Mouse (Mus musculus) lung, embryonic 14.5 days (tissue): ENCODE results near the gene Irak3. TPM values are rescaled to one million over a fixed set of nuclear protein-coding genes. Genes with fewer than 3 reads are reported as not detected.
A peak's percentile ranks its signal among the peaks of the same experiment; 100 is the strongest.

Experiments
- ATAC-seq: fragments of 200-750 bp; cut with Nextera tagmentation; 2 replicates; pipeline ENCODE4 v1.8.0; 2017; ENCODE audit warnings: mild to moderate bottlenecking, moderate TSS enrichment, moderate library complexity; ENCODE audit not compliant: insufficient read depth
- DNase-seq: peaks from one replicate; pipeline ENCODE4 v3.0.0-alpha.2; 2015
- H3K27ac ChIP-seq: fragments of 300-500 bp; sonication (generic); 2 replicates; pipeline ENCODE4 v1.5.1; 2014; ENCODE audit warnings: low read depth, mild to moderate bottlenecking, moderate library complexity
- H3K27me3 ChIP-seq: fragments of 300-500 bp; sonication (generic); 2 replicates; pipeline ENCODE4 v1.6.1; 2014; ENCODE audit warnings: low read length, control low read depth; ENCODE audit not compliant: insufficient read depth
- H3K36me3 ChIP-seq: fragments of 300-500 bp; sonication (generic); 2 replicates; pipeline ENCODE4 v1.6.1; 2014; ENCODE audit warnings: control low read depth; ENCODE audit not compliant: insufficient read depth
- H3K4me1 ChIP-seq: fragments of 300-500 bp; sonication (generic); 2 replicates; pipeline ENCODE4 v1.6.1; 2014; ENCODE audit warnings: antibody characterized with exemption, control low read depth; ENCODE audit not compliant: insufficient read depth
- H3K4me2 ChIP-seq: fragments of 300-500 bp; sonication (generic); 2 replicates; pipeline ENCODE4 v1.6.1; 2014; ENCODE audit warnings: mild to moderate bottlenecking
- H3K4me3 ChIP-seq: fragments of 300-500 bp; sonication (generic); 2 replicates; pipeline ENCODE4 v1.5.1; 2014; ENCODE audit warnings: low read depth, low read length
- H3K9ac ChIP-seq: fragments of 300-500 bp; sonication (generic); 2 replicates; pipeline ENCODE4 v1.6.1; 2014
- H3K9me3 ChIP-seq: fragments of 300-500 bp; sonication (generic); 2 replicates; pipeline ENCODE4 v1.6.1; 2016; ENCODE audit warnings: low read depth, low read length, control low read depth
- CTCF ChIP-seq: IDR thresholded peaks from 2 replicates; pipeline ENCODE4 v1.5.1; 2016; ENCODE audit warnings: antibody characterized with exemption, low read depth
- WGBS: fragments of 180-500 bp; shearing (Covaris S2); extraction: QIAGEN DNeasy Blood & Tissue Kit; methylation state at CpG from one replicate; pipeline ENCODE4 v1.1.7; 2014; 5-methylcytosine and 5-hydroxymethylcytosine counted together
- polyA plus RNA-seq: library from polyadenylated mRNA; unstranded; fragments of >200 nt; fragmentation: Nextera tagmentation; extraction: Ambion mirVana; gene quantifications from 2 replicates; pipeline ENCODE4 v1.2.1, GENCODE M21; 2014

The Irak3 gene
- 0.70 and 1.2 TPM in 2 replicates for polyA plus RNA-seq

DNA sequence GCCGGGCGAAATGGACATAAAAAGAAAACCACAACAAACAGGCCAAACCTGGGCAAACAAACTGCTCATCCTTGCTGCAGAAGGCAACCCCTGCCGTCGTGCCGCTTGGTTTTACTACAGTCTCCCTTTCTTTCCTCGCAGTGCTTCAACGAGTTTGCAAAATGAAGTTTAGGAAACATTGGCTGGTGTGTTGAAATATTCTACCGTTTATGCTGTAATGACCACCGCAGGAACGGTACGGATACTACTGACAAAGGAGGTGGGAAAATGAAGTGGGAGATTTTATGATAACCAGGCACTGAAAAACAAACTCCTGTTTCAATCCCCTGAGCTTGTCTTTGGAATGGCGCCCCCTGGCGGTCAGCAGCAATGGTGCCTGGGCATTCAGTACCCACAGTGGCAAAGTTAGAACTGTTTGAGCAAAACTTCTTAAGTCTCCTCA lies at the start of gene Irak3:
Gene Irak3 (minus strand): TSS at position 170 of the 442 bp plus-strand sequence.
- no peak within 1 kb of the TSS for H3K27ac ChIP-seq
- ATAC-seq = peak; percentile 50; the same call in 1 of the 2 replicates

DNA sequence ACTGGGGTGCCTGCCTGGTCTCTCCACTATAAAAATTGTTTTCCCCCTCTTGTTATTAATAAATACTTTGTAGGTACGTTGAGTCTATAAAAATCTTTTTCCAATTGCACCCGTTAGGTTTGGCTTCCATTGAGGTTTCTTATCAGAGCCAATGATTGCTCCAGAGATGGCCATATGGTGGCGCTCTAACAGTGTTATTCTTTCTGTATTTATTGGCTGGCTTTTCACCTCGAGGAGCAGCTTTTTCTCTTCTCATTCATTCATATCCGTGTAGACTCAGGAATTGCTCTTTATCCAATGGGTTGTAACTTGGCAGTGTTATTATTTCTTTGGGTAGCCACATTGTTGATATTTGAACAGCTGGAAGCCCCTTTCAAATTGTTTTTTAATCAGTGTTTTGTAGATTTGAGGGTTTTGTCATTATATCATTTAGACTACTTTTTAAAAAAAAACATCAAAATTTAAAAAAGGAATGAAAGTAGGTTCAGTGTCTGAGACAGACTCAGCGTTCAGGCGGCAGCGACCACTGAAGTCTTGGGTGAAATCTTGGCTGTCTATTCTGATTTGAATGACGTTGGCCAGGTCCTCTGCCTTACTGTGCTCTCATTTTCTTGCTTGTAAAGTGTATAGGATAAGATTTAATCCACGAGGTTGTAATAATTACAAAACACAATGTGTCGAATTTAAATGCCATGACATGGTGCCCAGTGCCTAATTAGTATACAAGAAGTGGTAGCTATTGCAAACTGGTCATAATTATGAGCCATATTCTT lies 49.2 kb upstream of the Irak3 start:
- WGBS = 46% methylated on average over 11 of the region's 11 CpGs
- no peak for ATAC-seq
- Histone ChIP-seq H3K9me3 (no peaks in the 10 kb centered on the region), H3K4me1 (no peaks in the 10 kb centered on the region; the same call in 1 of the 2 replicates), H3K9ac (no peak overlapping the region), H3K27ac (no peak overlapping the region), H3K36me3 (no peaks in the 10 kb centered on the region), H3K27me3 (no peaks in the 10 kb centered on the region), H3K4me3 (no peak overlapping the region), H3K4me2 (no peak overlapping the region)
- peak; percentile 61 for DNase-seq
- TF ChIP-seq CTCF = peak; percentile 33; the same call in 1 of the 2 replicates

More for the DNA sequence above, at the start of gene Irak3:
- H3K4me1 ChIP-seq = no peaks in the 10 kb centered on the region
- peaks cover 9% of the 10 kb centered on the region; the same call in 1 of the 2 replicates for H3K27me3 ChIP-seq
- H3K36me3 ChIP-seq = no peaks in the 10 kb centered on the region
- WGBS = 3% methylated on average over 13 of the region's 13 CpGs
- H3K4me2 ChIP-seq = peak within 1 kb of the TSS; percentile 92
- H3K9ac ChIP-seq = peak within 1 kb of the TSS; percentile 52
- DNase-seq = peak; percentile 91
- H3K9me3 ChIP-seq = no peaks in the 10 kb centered on the region
- peak; percentile 96 for TF ChIP-seq CTCF
- peak within 1 kb of the TSS; percentile 54 for H3K4me3 ChIP-seq

DNA sequence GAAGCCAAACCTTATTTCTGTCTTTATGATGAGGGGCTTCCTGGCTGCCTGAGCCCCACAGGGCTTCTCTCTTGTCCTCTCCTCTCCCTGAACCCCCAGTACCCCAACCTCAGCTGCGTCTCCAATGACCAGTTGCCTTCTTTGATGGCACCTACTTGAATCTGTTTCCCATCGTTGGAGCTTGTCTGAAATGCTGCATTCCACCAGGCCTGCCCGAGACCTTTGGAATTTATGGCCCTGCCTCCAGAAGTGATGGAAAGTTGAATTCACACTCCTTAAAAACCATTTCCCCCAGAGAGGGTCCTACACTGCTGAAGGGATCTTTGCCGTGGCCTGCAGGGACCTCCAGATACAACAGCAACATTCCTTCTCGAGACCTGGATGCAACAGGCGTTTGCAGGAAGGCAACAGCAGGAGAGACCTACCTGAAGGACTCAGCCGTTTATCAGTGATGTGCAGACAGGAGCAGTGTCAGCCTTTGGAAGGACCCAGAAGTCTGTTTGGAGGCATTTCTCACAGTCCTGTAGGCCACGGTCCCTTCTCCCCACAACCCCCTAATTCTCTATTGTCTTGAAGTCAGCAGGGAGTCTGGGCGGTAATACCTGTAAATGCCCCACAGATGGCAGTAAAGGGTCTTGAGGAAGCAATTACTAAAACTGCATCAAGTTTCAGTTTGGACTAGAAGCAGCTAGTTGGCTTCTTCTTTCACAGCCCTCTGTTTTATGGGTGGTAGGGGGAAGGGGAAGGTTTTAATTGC lies 45.2 kb upstream of the Irak3 start:
- peak; percentile 79 for TF ChIP-seq CTCF
- H3K4me3 ChIP-seq = no peak overlapping the region
- no peaks in the 10 kb centered on the region; the same call in 1 of the 2 replicates for H3K4me1 ChIP-seq
- peak; percentile 70; the same call in 1 of the 2 replicates for ATAC-seq
- peak; percentile 93 for DNase-seq
- no peak overlapping the region for H3K4me2 ChIP-seq
- no peaks in the 10 kb centered on the region for H3K9me3 ChIP-seq
- H3K9ac ChIP-seq = no peak overlapping the region
- 30% methylated on average over 9 of the region's 9 CpGs for WGBS
- no peaks in the 10 kb centered on the region for H3K27me3 ChIP-seq
- H3K36me3 ChIP-seq = no peaks in the 10 kb centered on the region
- H3K27ac ChIP-seq = no peak overlapping the region

DNA sequence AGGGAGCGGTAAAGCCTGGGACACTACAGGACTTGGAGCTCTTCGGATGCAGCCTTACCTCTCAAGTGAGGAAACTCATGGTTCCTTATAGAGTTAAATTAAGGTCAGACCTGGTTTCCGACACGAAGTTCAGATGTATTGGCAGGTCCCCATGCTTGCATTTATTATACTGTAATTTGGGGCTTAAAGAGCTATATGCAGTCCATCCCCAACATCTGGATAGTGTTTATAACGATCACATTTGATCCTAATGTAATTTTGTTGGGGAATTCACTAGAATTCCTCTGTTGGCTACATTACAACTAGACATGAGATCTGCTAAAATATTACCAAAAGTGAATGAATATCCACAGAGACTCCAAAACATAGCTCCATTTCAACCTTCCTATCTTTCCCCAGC lies 43.8 kb upstream of the Irak3 start:
- Histone ChIP-seq H3K4me1 (no peaks in the 10 kb centered on the region), H3K4me2 (no peak overlapping the region), H3K4me3 (no peak overlapping the region), H3K27ac (no peak overlapping the region), H3K36me3 (no peaks in the 10 kb centered on the region), H3K27me3 (no peaks in the 10 kb centered on the region), H3K9me3 (no peaks in the 10 kb centered on the region), H3K9ac (no peak overlapping the region)
- 59% methylated on average over 5 of the region's 5 CpGs for WGBS
- no peak for TF ChIP-seq CTCF
- DNase-seq (no peak), ATAC-seq (no peak)

DNA sequence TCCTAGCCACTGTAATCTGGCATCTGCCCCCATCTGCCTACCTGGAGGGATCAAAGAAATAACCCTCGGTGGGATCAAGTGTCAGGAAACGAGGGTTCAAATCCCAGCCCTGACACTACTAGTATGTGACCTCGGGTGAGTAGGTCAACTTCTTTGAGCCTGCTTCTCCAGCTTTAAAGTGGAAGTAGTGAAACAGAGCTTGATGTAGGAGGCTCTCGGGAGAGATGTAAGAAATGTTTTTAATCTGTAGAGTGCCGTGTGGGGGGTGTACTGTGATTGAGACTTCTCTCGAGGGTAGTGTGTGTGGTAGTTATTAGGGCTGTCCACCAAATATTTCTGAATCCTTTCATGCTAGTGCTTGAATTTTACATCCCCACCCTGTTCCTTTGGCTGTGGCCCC lies 40.5 kb upstream of the Irak3 start:
- Histone ChIP-seq H3K4me1 (no peaks in the 10 kb centered on the region), H3K9me3 (no peaks in the 10 kb centered on the region), H3K27ac (no peak overlapping the region), H3K36me3 (no peaks in the 10 kb centered on the region), H3K9ac (no peak overlapping the region), H3K4me3 (no peak overlapping the region), H3K27me3 (no peaks in the 10 kb centered on the region), H3K4me2 (no peak overlapping the region)
- no peak for ATAC-seq
- WGBS = 42% methylated on average over 6 of the region's 6 CpGs
- DNase-seq = no peak
- TF ChIP-seq CTCF = no peak

DNA sequence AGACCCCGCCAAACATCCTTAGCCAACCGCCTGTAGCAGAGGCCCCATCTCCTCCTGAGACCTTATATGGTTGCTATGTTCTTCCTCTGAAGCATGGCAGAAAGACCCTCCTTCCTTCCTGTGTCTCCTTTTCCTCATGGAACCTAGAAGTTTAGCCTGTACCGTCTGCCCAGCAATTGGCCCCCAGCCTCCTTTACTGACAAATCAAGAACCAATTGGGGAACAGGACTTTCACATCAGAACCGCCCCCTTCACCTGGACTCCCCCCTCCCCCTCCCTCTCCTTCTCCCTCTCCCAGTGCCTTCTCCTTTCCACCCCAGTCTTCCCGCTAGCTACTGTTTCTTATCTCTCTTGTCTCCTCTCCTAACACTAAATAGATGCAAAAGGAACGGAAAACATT lies 37.5 kb upstream of the Irak3 start:
- 52% methylated on average over 6 of the region's 6 CpGs for WGBS
- H3K27me3 ChIP-seq = no peaks in the 10 kb centered on the region
- no peak overlapping the region for H3K4me2 ChIP-seq
- H3K9ac ChIP-seq = no peak overlapping the region
- DNase-seq (no peak), ATAC-seq (no peak)
- no peak overlapping the region for H3K4me3 ChIP-seq
- H3K4me1 ChIP-seq = no peaks in the 10 kb centered on the region
- no peak for TF ChIP-seq CTCF
- no peak overlapping the region for H3K27ac ChIP-seq
- no peaks in the 10 kb centered on the region for H3K36me3 ChIP-seq
- H3K9me3 ChIP-seq = no peaks in the 10 kb centered on the region

- Histone ChIP-seq H3K9me3 (no peaks in the 10 kb centered on the region), H3K27me3 (no peaks in the 10 kb centered on the region), H3K36me3 (no peaks in the 10 kb centered on the region), H3K4me1 (no peaks in the 10 kb centered on the region), H3K9ac (no peak overlapping the region), H3K4me2 (no peak overlapping the region), H3K4me3 (no peak overlapping the region), H3K27ac (no peak overlapping the region)
- 84% methylated on average over 8 of the region's 8 CpGs for WGBS
- TF ChIP-seq CTCF = no peak
- DNase-seq (no peak), ATAC-seq (no peak)
These were observed 36.3 kb upstream of the Irak3 start for GRCm38 (mm10) chr10:120238241-120238640.
